Mouse (Mus musculus) ES-Bruce4 (cell line): ENCODE measurements around the gene Hikeshi.

ENCODE experiments used
- CTCF ChIP-seq: IDR thresholded peaks from one replicate; pipeline ENCODE4 v1.8.1; 2011; ENCODE audit warnings: low read depth, low read length
- EP300 ChIP-seq: IDR thresholded peaks from 2 replicates; pipeline ENCODE4 v1.6.1; 2011; ENCODE audit warnings: low read depth, low read length; ENCODE audit not compliant: insufficient read depth
- POLR2A ChIP-seq: IDR thresholded peaks from one replicate; pipeline ENCODE4 v1.8.1; 2011; ENCODE audit warnings: low read length; ENCODE audit not compliant: insufficient read depth

DNA sequence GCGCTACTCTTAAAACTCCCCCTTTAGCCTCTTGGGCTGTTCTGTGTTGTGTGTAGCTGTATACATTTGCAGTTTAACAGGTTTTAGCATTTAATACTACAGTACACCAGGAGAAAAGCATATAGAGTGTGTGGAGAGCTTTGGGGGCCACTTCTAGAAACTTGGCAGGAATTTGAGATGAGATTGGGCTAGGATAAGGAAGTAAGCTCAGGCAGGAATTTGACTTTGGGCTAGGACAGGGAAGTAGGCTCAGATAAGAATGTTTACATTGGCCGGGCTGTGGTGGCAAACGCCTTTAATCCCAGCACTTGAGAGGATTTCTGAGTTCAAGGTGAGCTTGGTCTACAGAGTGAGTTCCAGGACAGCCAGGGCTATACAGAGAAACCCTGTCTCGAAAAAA lies 8.4 kb upstream of the Hikeshi start:
- TF ChIP-seq POLR2A (no peak), CTCF (no peak), EP300 (no peak)
